Mouse (Mus musculus): Measurements from ENCODE around the gene Serpina3c. TPM values are rescaled to one million over a fixed set of nuclear protein-coding genes. Genes with fewer than 3 reads are reported as not detected.
"Not testable (repeated sequence)": the region's sequence is repeated elsewhere in the genome, so short reads cannot be mapped to it uniquely, and the experiment has no call there.

Serpina3c gene
- total and polyA plus RNA-seq, 2 experiments from 2014 or later, result not detected

DNA sequence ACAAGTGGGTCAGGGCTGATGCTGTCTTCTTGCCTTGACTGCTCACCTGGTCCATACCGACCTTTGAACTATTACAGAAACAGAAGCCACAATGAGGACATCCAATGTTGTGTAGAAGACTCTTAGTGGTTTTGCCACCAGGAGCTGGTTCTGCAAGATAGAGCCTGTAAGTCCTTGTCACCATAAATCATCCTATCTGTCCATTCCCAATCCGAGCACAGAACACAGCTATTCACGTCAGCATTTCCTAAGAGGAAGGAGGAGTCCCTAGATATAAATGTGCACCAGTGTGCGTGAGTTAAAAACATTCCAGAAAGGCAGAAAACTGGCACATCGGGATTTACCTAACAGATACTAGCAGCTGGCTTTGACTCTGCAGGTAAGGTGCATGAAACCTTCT, 26.0 kb downstream of the Serpina3c start, which contains the start of gene Serpina3b:
Serpina3b (plus strand) TSS at position 301 of the 400 bp plus-strand sequence.
- WGBS, result 89% methylated on average over 5 of the region's 5 CpGs
- no peak for TF ChIP-seq CTCF (IDR thresholded peaks at IDR 0.05)
- no peaks in the 10 kb centered on the region for H3K27me3 ChIP-seq (ENCODE audit: insufficient read depth, low read length)
- H3K9ac ChIP-seq (replicated peaks; ENCODE audit: low read length, poor library complexity, severe bottlenecking), result no peak within 1 kb of the TSS
- H3K36me3 ChIP-seq (ENCODE audit: insufficient read depth, low read length), result no peaks in the 10 kb centered on the region
- ATAC-seq (ENCODE audit: low FRiP score) (no peak), DNase-seq (ENCODE audit: low spot score) (no peak)
- no peak within 1 kb of the TSS for H3K27ac ChIP-seq (ENCODE audit: low read depth, low read length)
- H3K4me3 ChIP-seq (ENCODE audit: low read depth, low read length), result no peak within 1 kb of the TSS
- H3K4me1 ChIP-seq (ENCODE audit: insufficient read depth, low read length), result no peaks in the 10 kb centered on the region
- no peak within 1 kb of the TSS for H3K4me2 ChIP-seq (ENCODE audit: low read depth, low read length, poor library complexity, severe bottlenecking)
- no peaks in the 10 kb centered on the region for H3K9me3 ChIP-seq (ENCODE audit: low read length)

DNA sequence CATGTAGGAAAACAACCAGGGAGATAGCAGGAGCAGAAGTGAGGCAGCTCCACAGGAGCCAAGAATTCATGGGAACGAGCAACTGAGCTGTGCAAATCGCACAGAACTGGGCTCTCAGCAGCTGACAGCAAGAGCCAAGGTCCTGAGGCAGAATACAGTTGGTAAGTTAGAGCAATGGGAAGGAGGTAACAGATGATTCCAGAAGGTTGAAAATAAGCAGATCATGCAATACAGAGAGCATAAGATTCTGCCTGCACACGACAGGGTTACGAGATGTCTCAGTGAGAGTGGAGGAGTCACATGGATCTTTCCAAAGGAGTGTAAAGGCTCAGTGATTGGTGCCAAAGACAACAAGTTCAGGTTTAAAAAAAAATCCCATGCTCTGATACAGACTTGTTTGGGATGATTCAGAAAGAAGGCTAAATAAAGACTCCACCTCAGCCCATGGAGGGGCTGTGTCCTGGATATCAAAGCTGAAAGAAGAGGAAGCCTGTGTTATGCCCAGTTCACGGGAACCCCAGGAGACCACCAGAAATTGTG, 28.6 kb downstream of the Serpina3c start:
- TF ChIP-seq CTCF (IDR thresholded peaks at IDR 0.05), result no peak
- 89% methylated on average over 5 of the region's 5 CpGs for WGBS
- DNase-seq (ENCODE audit: low spot score) (no peak), ATAC-seq (ENCODE audit: low FRiP score) (no peak)
- H3K9me3 ChIP-seq (ENCODE audit: low read length), result no peaks in the 10 kb centered on the region
- H3K36me3 ChIP-seq (ENCODE audit: insufficient read depth, low read length), result no peaks in the 10 kb centered on the region
- no peak overlapping the region for H3K9ac ChIP-seq (replicated peaks; ENCODE audit: low read length, poor library complexity, severe bottlenecking)
- H3K4me3 ChIP-seq (ENCODE audit: low read depth, low read length), result no peak overlapping the region
- H3K27ac ChIP-seq (ENCODE audit: low read depth, low read length), result no peak overlapping the region
- no peaks in the 10 kb centered on the region for H3K27me3 ChIP-seq (ENCODE audit: insufficient read depth, low read length)
- no peaks in the 10 kb centered on the region for H3K4me1 ChIP-seq (ENCODE audit: insufficient read depth, low read length)
- no peak overlapping the region for H3K4me2 ChIP-seq (ENCODE audit: low read depth, low read length, poor library complexity, severe bottlenecking)

GRCm38 (mm10) chr12:104123996-104124395, 29.7 kb downstream of the Serpina3c start:
- H3K9me3 ChIP-seq (ENCODE audit: low read length), result no peaks in the 10 kb centered on the region
- no peaks in the 10 kb centered on the region for H3K4me1 ChIP-seq (ENCODE audit: insufficient read depth, low read length)
- H3K27me3 ChIP-seq (ENCODE audit: insufficient read depth, low read length), result no peaks in the 10 kb centered on the region
- no peak for TF ChIP-seq CTCF (IDR thresholded peaks at IDR 0.05)
- ATAC-seq (ENCODE audit: low FRiP score) (no peak), DNase-seq (ENCODE audit: low spot score) (no peak)
- 89% methylated on average over 2 of the region's 2 CpGs for WGBS
- no peak overlapping the region for H3K9ac ChIP-seq (replicated peaks; ENCODE audit: low read length, poor library complexity, severe bottlenecking)
- H3K36me3 ChIP-seq (ENCODE audit: insufficient read depth, low read length), result no peaks in the 10 kb centered on the region
- H3K27ac ChIP-seq (ENCODE audit: low read depth, low read length), result no peak overlapping the region
- H3K4me3 ChIP-seq (ENCODE audit: low read depth, low read length), result no peak overlapping the region
- H3K4me2 ChIP-seq (ENCODE audit: low read depth, low read length, poor library complexity, severe bottlenecking), result no peak overlapping the region

- no peak overlapping the region for H3K27ac ChIP-seq (ENCODE audit: low read depth, low read length)
- TF ChIP-seq CTCF (IDR thresholded peaks at IDR 0.05), result no peak
- no peaks in the 10 kb centered on the region for H3K4me1 ChIP-seq (ENCODE audit: insufficient read depth, low read length)
- WGBS, result 87% methylated on average over 1 of the region's 1 CpGs
- H3K9ac ChIP-seq (replicated peaks; ENCODE audit: low read length, poor library complexity, severe bottlenecking), result no peak overlapping the region
- no peaks in the 10 kb centered on the region for H3K9me3 ChIP-seq (ENCODE audit: low read length)
- no peak for DNase-seq (ENCODE audit: low spot score)
- H3K4me3 ChIP-seq (ENCODE audit: low read depth, low read length), result no peak overlapping the region
- no peaks in the 10 kb centered on the region for H3K36me3 ChIP-seq (ENCODE audit: insufficient read depth, low read length)
- no peaks in the 10 kb centered on the region for H3K27me3 ChIP-seq (ENCODE audit: insufficient read depth, low read length)
- ATAC-seq (ENCODE audit: low FRiP score), result no peak
- H3K4me2 ChIP-seq (ENCODE audit: low read depth, low read length, poor library complexity, severe bottlenecking), result no peak overlapping the region
Observed at GRCm38 (mm10) chr12:104123097-104123496, 30.6 kb downstream of the Serpina3c start.

GRCm38 (mm10) chr12:104114921-104115579, 38.6 kb downstream of the Serpina3c start:
- H3K4me2 ChIP-seq (ENCODE audit: low read depth, low read length, poor library complexity, severe bottlenecking), result no peak overlapping the region
- 61% methylated on average over 3 of the region's 3 CpGs for WGBS
- DNase-seq (ENCODE audit: low spot score), result no peak

DNA sequence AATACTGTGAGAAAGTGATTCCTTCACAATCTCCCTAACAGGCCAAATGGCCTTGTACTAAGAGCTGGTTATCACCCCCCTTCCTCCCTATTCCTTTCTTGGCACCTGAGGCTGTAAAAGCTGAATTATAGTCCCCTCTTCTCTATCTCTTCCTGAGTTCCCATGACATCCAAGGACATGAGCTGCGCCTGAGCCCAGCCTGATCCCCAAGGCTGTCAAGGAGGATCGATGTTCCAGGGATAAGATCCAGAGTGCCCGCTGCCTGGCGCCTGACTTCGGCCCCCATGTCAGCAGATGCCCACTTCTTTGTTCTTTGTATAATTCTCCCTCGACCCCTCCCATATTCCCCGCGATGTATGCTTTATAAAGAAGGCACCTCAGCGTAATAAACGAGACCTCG, 41.3 kb downstream of the Serpina3c start, which contains the start of gene Serpina3a:
Serpina3a (plus strand) TSS at position 392 of the 400 bp plus-strand sequence.
- H3K4me1 ChIP-seq (ENCODE audit: insufficient read depth, low read length); H3K9ac ChIP-seq (replicated peaks; ENCODE audit: low read length, poor library complexity, severe bottlenecking); H3K36me3 ChIP-seq (ENCODE audit: insufficient read depth, low read length); H3K4me3 ChIP-seq (ENCODE audit: low read depth, low read length); ATAC-seq (ENCODE audit: low FRiP score); H3K27ac ChIP-seq (ENCODE audit: low read depth, low read length); H3K27me3 ChIP-seq (ENCODE audit: insufficient read depth, low read length); DNase-seq (ENCODE audit: low spot score); H3K4me2 ChIP-seq (ENCODE audit: low read depth, low read length, poor library complexity, severe bottlenecking); H3K9me3 ChIP-seq (ENCODE audit: low read length): not testable (repeated sequence)
- 85% methylated on average over 11 of the region's 11 CpGs for whole genome bisulfite sequencing

More at GRCm38 (mm10) chr12:104114921-104115579, 38.6 kb downstream of the Serpina3c start:
- TF ChIP-seq CTCF (IDR thresholded peaks at IDR 0.05), result no peak
- no peaks in the 10 kb centered on the region for H3K27me3 ChIP-seq (ENCODE audit: insufficient read depth, low read length)
- H3K9ac ChIP-seq (replicated peaks; ENCODE audit: low read length, poor library complexity, severe bottlenecking), result no peak overlapping the region
- no peaks in the 10 kb centered on the region for H3K9me3 ChIP-seq (ENCODE audit: low read length)
- H3K36me3 ChIP-seq (ENCODE audit: insufficient read depth, low read length), result no peaks in the 10 kb centered on the region
- ATAC-seq (ENCODE audit: low FRiP score), result no peak
- no peak overlapping the region for H3K27ac ChIP-seq (ENCODE audit: low read depth, low read length)
- H3K4me1 ChIP-seq (ENCODE audit: insufficient read depth, low read length), result no peaks in the 10 kb centered on the region
- no peak overlapping the region for H3K4me3 ChIP-seq (ENCODE audit: low read depth, low read length)

Data from midbrain, postnatal 0 days (tissue).